Mouse (Mus musculus) kidney, postnatal 0 days (tissue): ENCODE data around the gene Olfr668. TPM values are rescaled to one million over a fixed set of nuclear protein-coding genes. Genes with fewer than 3 reads are reported as not detected.
"Not testable (repeated sequence)": the region's sequence is repeated elsewhere in the genome, so short reads cannot be mapped to it uniquely, and the experiment has no call there.

Source experiments
- ATAC-seq: fragments of 200-750 bp; cut with Nextera tagmentation; replicated peaks from 2 replicates; pipeline ENCODE4 v1.8.0; 2017; ENCODE audit warnings: low read depth, moderate number of reproducible peaks, moderate TSS enrichment, moderate library complexity; ENCODE audit not compliant: low FRiP score
- DNase-seq: peaks from one replicate; pipeline ENCODE4 v3.0.0-alpha.2; 2016; ENCODE audit warnings: low spot score
- H3K27ac ChIP-seq: fragments of 300-500 bp; sonication (generic); 2 replicates; pipeline ENCODE4 v1.5.1; 2014; ENCODE audit warnings: mild to moderate bottlenecking
- H3K27me3 ChIP-seq: fragments of 300-500 bp; sonication (generic); 2 replicates; pipeline ENCODE4 v1.6.1; 2014; ENCODE audit warnings: low read length, mixed read lengths; ENCODE audit not compliant: insufficient read depth
- H3K36me3 ChIP-seq: fragments of 300-500 bp; sonication (generic); 2 replicates; pipeline ENCODE4 v1.6.1; 2014; ENCODE audit warnings: low read length, mixed read lengths; ENCODE audit not compliant: insufficient read depth
- H3K4me1 ChIP-seq: fragments of 300-500 bp; sonication (generic); replicated peaks from 2 replicates; pipeline ENCODE4 v1.6.1; 2014; ENCODE audit warnings: antibody characterized with exemption, low read length, mixed read lengths; ENCODE audit not compliant: insufficient read depth
- H3K4me2 ChIP-seq: fragments of 300-500 bp; sonication (generic); 2 replicates; pipeline ENCODE4 v1.6.1; 2014; ENCODE audit warnings: mild to moderate bottlenecking, low read length, moderate library complexity, mixed read lengths
- H3K4me3 ChIP-seq: fragments of 300-500 bp; sonication (generic); replicated peaks from 2 replicates; pipeline ENCODE4 v1.5.1; 2014; ENCODE audit warnings: low read depth, low read length
- H3K9ac ChIP-seq: fragments of 300-500 bp; sonication (generic); 2 replicates; pipeline ENCODE4 v1.6.1; 2014; ENCODE audit warnings: low read depth, low read length
- H3K9me3 ChIP-seq: fragments of 300-500 bp; sonication (generic); replicated peaks from 2 replicates; pipeline ENCODE4 v1.6.1; 2016; ENCODE audit warnings: low read length, inconsistent platforms, mixed read lengths
- CTCF ChIP-seq: IDR thresholded peaks from 2 replicates; pipeline ENCODE4 v1.5.1; 2016; ENCODE audit warnings: antibody characterized with exemption, low read depth, mild to moderate bottlenecking, moderate library complexity
- WGBS: fragments of 180-500 bp; shearing (Covaris S2); extraction: QIAGEN DNeasy Blood & Tissue Kit; methylation state at CpG from one replicate; pipeline ENCODE4 v1.1.7; 2014; 5-methylcytosine and 5-hydroxymethylcytosine counted together
- polyA plus RNA-seq: library from polyadenylated mRNA; unstranded; fragments of >200 nt; fragmentation: Nextera tagmentation; extraction: Ambion mirVana; gene quantifications from 2 replicates; pipeline ENCODE4 v1.2.1, GENCODE M21; 2015

Gene Olfr668
- not detected in 2 replicates for polyA plus RNA-seq

GRCm38 (mm10) chr7:104927957-104928356, at the start of gene Olfr668:
Olfr668 (minus strand) TSS chr7:104928057.
- Histone ChIP-seq H3K36me3 (no peaks in the 10 kb centered on the region), H3K27me3 (no peaks in the 10 kb centered on the region), H3K4me3 (no peak within 1 kb of the TSS), H3K9me3 (no peaks in the 10 kb centered on the region), H3K27ac (no peak within 1 kb of the TSS), H3K4me1 (no peaks in the 10 kb centered on the region), H3K4me2 (no peak within 1 kb of the TSS), H3K9ac (no peak within 1 kb of the TSS)
- DNase-seq (no peak), ATAC-seq (no peak)
- TF ChIP-seq CTCF = no peak
- 73% methylated on average over 1 of the region's 1 CpGs for WGBS

GRCm38 (mm10) chr7:104972507-104972906, 44.6 kb upstream of the Olfr668 start:
- DNase-seq, H3K9me3 ChIP-seq, H3K36me3 ChIP-seq, H3K9ac ChIP-seq, H3K4me2 ChIP-seq, H3K27ac ChIP-seq, H3K4me3 ChIP-seq, ATAC-seq, H3K4me1 ChIP-seq, H3K27me3 ChIP-seq: not testable (repeated sequence)
- 63% methylated on average over 2 of the region's 2 CpGs for WGBS

GRCm38 (mm10) chr7:104962520-104962919, 34.7 kb upstream of the Olfr668 start, which contains the start of gene Olfr670:
Olfr670 (minus strand) TSS chr7:104962620.
- H3K4me1 ChIP-seq = no peaks in the 10 kb centered on the region
- no peak for DNase-seq

GRCm38 (mm10) chr7:104950234-104950633, 22.4 kb upstream of the Olfr668 start:
- not testable (repeated sequence) for ATAC-seq, DNase-seq, H3K9me3 ChIP-seq, H3K27ac ChIP-seq, H3K4me1 ChIP-seq, H3K36me3 ChIP-seq, H3K4me2 ChIP-seq, H3K4me3 ChIP-seq, H3K27me3 ChIP-seq, H3K9ac ChIP-seq
- WGBS = 91% methylated on average over 16 of the region's 16 CpGs

More at GRCm38 (mm10) chr7:104962520-104962919, 34.7 kb upstream of the Olfr668 start, which contains the start of gene Olfr670:
- Histone ChIP-seq H3K36me3 (no peaks in the 10 kb centered on the region), H3K9me3 (no peaks in the 10 kb centered on the region), H3K27me3 (no peaks in the 10 kb centered on the region), H3K4me3 (no peak within 1 kb of the TSS), H3K27ac (no peak within 1 kb of the TSS), H3K4me2 (no peak within 1 kb of the TSS), H3K9ac (no peak within 1 kb of the TSS)
- no peak for TF ChIP-seq CTCF
- WGBS = 13% methylated on average over 1 of the region's 1 CpGs
- no peak for ATAC-seq

- Histone ChIP-seq H3K9ac (no peak within 1 kb of the TSS), H3K4me3 (no peak within 1 kb of the TSS), H3K9me3 (no peaks in the 10 kb centered on the region), H3K36me3 (no peaks in the 10 kb centered on the region), H3K27ac (no peak within 1 kb of the TSS), H3K4me2 (no peak within 1 kb of the TSS), H3K4me1 (no peaks in the 10 kb centered on the region), H3K27me3 (no peaks in the 10 kb centered on the region)
- ATAC-seq = no peak
- WGBS = 70% methylated on average over 1 of the region's 1 CpGs
- TF ChIP-seq CTCF = no peak
- no peak for DNase-seq
Measured at GRCm38 (mm10) chr7:104933940-104934339, 6.1 kb upstream of the Olfr668 start, which contains the start of gene Olfr669. Olfr669 (plus strand) TSS chr7:104934240.

GRCm38 (mm10) chr7:104921382-104921781, 6.5 kb downstream of the Olfr668 start, which contains the start of gene Olfr667:
Olfr667 (minus strand) TSS chr7:104921482.
- no peaks in the 10 kb centered on the region for H3K9me3 ChIP-seq
- H3K4me2 ChIP-seq = no peak within 1 kb of the TSS
- ATAC-seq (no peak), DNase-seq (no peak)
- no peak within 1 kb of the TSS for H3K27ac ChIP-seq
- no peak within 1 kb of the TSS for H3K4me3 ChIP-seq
- H3K4me1 ChIP-seq = no peaks in the 10 kb centered on the region
- H3K9ac ChIP-seq = no peak within 1 kb of the TSS
- H3K36me3 ChIP-seq = no peaks in the 10 kb centered on the region
- 94% methylated on average over 1 of the region's 1 CpGs for WGBS
- H3K27me3 ChIP-seq = no peaks in the 10 kb centered on the region
- TF ChIP-seq CTCF = no peak

- Histone ChIP-seq H3K27ac (no peak within 1 kb of the TSS), H3K9me3 (no peaks in the 10 kb centered on the region), H3K27me3 (no peaks in the 10 kb centered on the region), H3K4me3 (no peak within 1 kb of the TSS), H3K9ac (no peak within 1 kb of the TSS), H3K4me1 (no peaks in the 10 kb centered on the region), H3K4me2 (no peak within 1 kb of the TSS), H3K36me3 (no peaks in the 10 kb centered on the region)
- WGBS = 81% methylated on average over 2 of the region's 2 CpGs
- DNase-seq = no peak
- TF ChIP-seq CTCF = no peak
- ATAC-seq = no peak
Measured at GRCm38 (mm10) chr7:104895852-104896251, 32.0 kb downstream of the Olfr668 start, which contains the start of gene Olfr666. Olfr666 (minus strand) TSS chr7:104895952.
